Mouse (Mus musculus) lung, adult 2 months (tissue): ENCODE results near the gene Bsn.

ENCODE experiments used
- CTCF ChIP-seq: fragments of 200-500 bp; IDR thresholded peaks from 2 replicates; pipeline ENCODE4 v1.5.1; 2011; ENCODE audit warnings: mild to moderate bottlenecking, low read length, control low read depth; ENCODE audit not compliant: insufficient read depth
- POLR2A ChIP-seq: fragments of 200-500 bp; IDR thresholded peaks from 2 replicates; pipeline ENCODE4 v1.6.1; 2011; ENCODE audit warnings: low read depth, mild to moderate bottlenecking, control low read depth, low read length, borderline replicate concordance; ENCODE audit errors: extremely low read depth

GRCm38 (mm10) chr9:108163646-108164284 lies 26.4 kb downstream of the Bsn start:
- TF ChIP-seq CTCF (no peak), POLR2A (no peak)
